Mouse (Mus musculus) 416B (cell line): ENCODE data around the gene Mob4.
A peak's percentile ranks its signal among the peaks of the same experiment; 100 is the strongest.
"Not testable (repeated sequence)": the region's sequence is repeated elsewhere in the genome, so short reads cannot be mapped to it uniquely, and the experiment has no call there.

Experiments
- DNase-seq: peaks from one replicate; pipeline ENCODE4 v3.0.0; 2011; ENCODE audit warnings: low read depth

Gene Mob4

DNA sequence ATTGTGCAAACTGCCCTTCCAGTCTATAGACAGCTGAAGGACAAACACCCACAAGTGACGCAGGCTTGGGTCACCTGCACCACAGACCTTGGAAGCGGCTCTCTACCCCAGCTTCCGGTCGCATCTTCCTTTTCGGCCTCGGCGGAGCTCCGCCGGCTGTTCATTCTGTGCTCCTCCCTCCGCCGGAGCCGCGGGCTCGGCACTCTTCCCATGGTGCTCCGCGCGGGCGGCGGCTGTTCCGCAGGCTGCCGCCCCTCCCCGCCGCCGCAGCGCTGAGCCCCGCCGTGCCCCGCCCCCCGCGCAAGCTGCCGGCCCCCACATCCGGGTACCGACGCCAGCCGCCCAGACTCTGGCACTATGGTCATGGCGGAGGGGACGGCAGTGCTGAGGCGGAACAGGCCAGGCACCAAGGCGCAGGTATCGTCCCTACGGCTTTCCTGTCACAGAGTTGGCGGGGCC lies at the start of gene Mob4:
Mob4 (plus strand) TSS at position 289 of the 459 bp plus-strand sequence.
- peak; percentile 93 for DNase-seq

DNA sequence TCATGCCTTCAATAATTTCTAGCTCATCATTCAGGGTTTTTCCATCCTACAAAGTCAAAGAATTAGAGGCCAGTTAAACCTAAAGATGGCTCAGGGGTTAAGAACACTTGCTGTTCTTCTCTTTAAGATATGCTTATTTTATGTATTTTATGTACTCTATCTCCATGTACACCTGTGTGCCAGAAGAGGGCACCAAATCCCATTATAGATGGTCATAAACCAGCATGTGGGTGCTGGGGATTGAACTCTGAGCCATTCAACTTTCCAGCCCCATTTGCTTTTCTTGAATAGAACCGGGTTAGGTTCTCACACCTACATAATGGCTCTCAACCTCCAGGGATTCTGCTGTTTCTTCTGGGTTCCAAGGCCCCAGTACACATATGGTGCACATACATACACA lies 48.9 kb upstream of the Mob4 start:
- DNase-seq: peak; percentile 66

DNA sequence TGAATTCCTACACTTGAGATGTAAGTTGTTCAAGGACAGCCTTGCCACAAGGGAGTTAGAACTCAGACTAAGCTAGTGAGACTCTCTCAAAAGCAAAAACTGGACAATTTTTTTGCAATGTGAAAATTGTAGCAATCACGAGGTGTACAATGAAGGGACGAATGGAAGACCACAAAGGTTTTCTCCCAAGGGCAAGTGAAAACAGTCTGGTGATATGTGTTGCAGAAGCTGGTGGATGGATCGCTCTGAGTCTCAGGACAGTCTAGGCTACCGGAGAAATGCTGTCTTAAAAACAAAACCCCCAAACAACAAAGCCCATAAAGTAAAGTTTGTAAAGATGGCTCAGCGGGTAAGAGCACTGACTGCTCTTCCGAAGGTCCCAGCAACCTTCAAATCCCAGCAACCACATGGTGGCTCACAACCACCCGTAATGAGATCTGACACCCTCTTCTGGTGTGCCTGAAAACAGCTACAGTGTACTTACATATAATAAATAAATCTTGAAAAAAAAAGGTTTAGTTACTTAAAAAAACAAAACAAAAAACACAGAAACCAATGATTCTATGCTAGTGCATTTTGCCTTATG lies 45.2 kb upstream of the Mob4 start:
- DNase-seq: peak; percentile 27

DNA sequence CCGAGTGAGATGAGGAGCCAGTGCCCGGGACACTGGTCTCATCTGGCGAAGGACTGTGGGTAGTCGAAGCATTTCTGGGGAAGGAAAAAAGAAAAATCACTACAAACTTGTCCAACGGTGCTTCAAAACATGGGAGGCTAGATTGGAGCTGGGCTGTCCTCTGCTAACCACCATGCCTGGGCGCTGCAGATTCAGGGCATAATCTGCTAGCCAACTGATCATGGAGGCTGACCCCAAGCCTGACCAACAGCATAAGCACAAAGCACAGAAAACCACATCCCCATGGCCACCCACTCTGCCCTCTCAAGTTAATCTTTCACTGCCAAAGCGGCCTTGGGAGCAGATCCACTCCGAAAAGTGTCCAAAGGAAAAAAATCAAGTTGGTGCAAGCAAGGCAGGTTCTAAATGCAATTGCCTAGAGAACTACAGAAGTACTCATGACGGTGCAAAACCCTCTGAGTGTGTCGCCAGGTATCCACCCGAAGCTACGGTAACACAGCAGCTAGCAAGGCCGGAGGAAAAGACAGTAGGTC lies 44.1 kb upstream of the Mob4 start:
- DNase-seq: peak; percentile 64

DNA sequence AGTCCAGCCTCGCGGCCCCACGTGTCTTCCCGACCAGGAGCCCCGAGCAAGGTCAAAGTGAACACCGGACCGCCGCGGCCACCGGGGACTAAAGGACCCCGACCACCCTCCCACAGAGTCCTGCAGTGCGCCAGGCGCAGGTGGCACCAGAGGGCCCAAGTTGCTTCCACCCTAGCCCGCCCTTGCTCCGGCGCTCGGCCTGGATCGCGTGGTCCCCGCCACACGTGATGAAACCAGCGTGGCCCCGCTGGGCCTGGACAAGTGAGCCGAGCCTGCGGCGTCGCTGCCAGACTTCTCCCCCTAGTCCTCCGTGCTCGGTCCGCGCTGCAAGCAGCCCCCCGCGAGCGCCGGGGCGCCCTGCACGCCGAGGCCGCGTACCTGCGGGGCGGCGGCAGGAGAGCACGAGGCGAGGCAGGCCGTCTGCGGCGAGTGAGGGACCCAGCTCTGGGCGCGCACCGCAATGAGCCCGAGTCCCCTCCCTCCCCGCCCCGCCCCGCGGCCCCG lies 43.6 kb upstream of the Mob4 start:
- peak; percentile 65 for DNase-seq

DNA sequence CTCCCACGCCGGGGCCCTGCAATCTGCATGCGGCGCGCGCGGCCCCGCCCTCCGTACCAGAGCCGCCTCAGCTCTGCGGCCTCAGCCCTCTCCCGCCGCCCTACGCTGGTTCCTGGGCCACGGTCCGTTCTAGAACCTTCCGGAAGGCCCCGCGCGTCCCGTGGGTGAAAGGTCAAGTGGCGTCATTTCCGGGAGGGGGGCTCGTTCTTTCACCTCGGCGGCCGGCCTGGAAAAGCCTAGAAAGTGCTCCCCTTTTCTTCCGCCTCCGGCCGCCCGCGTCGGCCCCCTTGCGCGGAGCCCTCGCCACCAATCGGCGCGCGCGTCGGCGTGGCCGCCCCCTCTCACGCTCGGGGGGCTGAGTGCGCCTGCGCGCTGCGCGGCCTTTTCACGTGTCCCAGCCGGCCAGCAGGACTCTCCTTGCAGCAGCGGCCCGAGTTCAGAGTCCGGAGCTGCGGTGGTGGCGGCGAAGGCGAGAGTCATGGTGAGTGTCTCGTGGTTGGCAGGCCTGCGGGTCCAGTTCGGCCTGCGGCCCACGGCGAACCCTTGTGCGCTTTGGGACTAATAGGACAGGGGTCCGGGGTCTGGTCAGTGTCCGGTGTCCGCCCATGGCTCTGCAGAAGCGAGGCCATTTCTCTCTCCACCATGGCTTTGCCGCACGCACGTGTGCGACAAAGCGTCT lies 43.0 kb upstream of the Mob4 start, which contains the start of the genes Hspe1 and Hspd1:
Hspe1 (plus strand) TSS at position 201 of the 679 bp plus-strand sequence.
Hspd1 (minus strand) TSS at position 312 of the 679 bp plus-strand sequence.
- DNase-seq: peak; percentile 98

- no peak for DNase-seq
Measured at GRCm38 (mm10) chr1:55088611-55089497, 42.2 kb upstream of the Mob4 start.

DNA sequence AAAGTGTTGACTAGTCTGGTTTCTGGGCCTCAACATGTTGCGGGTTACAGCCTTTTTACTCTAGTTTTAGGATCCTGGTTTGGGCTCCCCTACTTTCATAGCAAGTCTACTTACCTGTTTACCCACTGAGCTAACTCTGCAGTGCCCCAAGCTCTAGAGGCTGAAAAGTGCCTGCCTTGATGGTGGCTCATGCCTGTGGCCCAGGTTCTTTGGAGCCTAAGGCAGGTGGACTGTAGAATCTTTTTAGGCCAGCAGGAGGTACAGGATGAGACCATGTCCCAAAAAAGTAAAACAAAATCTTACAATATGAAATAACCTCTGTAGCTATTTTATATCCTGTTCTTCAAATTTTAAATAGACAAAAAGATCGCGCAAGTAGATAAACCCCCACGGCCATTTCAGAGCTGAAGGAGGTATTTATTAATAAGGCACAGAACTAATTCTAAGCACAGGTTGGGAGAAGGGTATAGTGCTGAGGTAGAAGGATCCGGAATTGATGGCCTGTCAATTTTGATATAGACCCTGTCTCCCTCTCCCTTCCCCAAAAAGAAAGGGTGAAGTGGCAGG lies 41.5 kb upstream of the Mob4 start:
- DNase-seq: no peak

GRCm38 (mm10) chr1:55092056-55092455 lies 39.0 kb upstream of the Mob4 start:
- DNase-seq: no peak

DNA sequence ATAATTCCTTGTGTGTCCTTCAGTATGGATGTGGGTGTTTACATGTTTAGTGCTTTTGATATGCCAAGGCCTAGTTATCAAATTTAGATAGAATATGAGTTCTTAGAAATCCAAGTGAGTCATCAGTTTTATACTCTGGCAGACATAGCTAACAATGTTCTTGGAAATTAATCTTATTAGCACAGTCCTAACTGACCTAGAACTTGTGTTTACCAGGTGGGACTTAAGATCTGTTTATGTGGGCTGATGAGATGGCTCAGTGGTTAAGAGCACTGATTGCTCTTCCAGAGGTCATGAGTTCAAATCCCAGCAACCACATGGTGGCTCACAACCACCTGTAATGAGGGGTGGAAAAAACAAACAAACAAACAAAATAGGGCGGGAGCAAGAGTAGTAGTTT lies 38.6 kb upstream of the Mob4 start:
- DNase-seq: no peak

- no peak for DNase-seq
Measured at GRCm38 (mm10) chr1:55106919-55107585, 24.0 kb upstream of the Mob4 start.

DNA sequence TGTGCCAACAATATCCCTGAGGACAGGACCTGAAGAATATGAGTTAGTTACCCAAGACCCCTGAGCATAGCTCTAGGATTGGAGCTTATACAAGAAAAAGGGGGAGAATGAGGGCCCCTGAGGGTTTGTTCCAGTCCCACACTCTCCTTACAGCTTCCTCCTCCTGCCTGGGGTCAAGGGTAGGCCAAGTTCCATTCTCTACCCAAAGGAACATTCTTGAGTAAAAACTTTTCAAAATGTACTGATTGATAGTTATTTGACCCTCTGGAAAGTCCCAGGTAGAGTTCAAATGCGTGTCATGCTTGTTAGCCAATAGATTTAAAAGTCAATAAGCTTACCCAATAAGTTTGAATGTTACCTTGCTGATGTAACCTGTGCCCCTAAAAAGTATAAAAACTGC lies 23.4 kb upstream of the Mob4 start:
- no peak for DNase-seq

DNA sequence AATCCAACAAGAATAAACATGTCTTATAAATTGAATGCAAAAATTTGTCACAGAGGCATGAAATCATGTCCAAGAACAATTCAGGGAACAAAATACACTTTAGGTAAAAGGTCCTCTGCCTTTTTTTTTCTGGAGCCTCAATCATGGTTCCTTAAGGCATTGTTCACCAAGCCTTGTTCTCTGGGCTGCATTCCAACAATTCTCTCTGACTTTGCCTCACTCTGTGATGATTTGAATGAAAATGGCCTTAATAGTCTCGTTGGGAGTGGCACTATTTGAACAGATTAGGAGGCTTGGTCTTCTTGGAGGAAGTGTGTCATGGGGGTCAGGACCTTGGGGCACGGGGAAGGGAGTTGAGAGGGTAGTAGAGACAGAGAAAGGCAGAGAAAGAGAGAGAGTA lies 22.6 kb upstream of the Mob4 start:
- no peak for DNase-seq

- no peak for DNase-seq
Measured at GRCm38 (mm10) chr1:55109066-55109766, 21.8 kb upstream of the Mob4 start.

GRCm38 (mm10) chr1:55123046-55123445 lies 8.0 kb upstream of the Mob4 start:
- no peak for DNase-seq

GRCm38 (mm10) chr1:55123561-55123960 lies 7.5 kb upstream of the Mob4 start:
- DNase-seq: no peak

- DNase-seq: not testable (repeated sequence)
Measured at GRCm38 (mm10) chr1:55124136-55124535, 6.9 kb upstream of the Mob4 start.

DNA sequence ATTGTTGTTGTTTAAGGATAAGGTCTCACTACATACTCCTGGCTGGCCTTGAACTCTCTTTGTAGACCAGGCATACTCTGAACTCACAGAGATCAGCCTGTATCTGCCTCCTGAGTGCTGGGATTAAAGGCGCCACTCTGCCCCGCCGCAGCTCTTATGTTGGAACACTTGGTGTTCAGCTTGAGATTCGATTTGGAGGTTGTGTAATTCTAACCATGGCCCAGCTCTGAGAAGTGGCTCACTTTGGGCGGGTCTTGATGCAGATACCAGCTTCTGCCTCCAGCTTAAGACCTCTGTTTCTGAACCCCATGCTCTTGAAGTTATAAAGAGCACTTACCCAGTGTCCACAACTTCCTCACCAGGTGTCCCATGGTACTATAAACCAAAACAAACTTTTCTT lies 1.3 kb upstream of the Mob4 start:
- DNase-seq: peak; percentile 30

DNA sequence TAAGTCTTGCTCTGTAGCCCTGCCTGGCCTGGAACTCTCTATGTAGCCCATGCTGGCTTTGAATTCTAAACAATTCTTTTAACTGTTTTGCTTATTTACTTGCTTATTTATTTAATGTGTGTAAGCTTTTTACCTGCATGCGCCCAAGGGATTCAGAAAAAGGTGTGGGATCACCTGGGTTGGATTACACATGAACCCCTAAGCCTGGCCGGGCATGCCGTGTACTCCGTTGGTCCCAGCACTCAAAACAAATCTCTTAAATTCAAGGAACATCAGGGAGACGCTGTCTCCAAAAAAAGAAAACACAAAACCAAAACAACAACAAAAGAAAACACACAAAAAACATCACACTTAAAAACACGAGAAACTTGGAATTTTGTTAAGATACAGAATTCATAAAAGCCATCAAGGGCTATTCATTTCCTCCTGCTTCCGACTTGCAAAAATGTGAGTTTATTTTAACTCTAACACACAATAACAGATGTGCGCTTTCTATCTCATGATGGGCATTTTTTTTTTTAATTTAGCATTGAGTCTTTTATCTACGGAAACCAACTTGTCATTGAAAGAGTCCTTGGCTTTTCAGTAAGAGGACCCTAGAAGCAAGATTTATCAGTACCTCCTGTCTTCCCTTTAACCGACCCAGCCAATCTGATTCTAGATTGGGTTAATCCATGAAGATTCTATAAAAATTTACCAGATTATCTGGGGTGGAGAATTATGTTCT lies 678 bp upstream of the Mob4 start:
- no peak for DNase-seq

DNA sequence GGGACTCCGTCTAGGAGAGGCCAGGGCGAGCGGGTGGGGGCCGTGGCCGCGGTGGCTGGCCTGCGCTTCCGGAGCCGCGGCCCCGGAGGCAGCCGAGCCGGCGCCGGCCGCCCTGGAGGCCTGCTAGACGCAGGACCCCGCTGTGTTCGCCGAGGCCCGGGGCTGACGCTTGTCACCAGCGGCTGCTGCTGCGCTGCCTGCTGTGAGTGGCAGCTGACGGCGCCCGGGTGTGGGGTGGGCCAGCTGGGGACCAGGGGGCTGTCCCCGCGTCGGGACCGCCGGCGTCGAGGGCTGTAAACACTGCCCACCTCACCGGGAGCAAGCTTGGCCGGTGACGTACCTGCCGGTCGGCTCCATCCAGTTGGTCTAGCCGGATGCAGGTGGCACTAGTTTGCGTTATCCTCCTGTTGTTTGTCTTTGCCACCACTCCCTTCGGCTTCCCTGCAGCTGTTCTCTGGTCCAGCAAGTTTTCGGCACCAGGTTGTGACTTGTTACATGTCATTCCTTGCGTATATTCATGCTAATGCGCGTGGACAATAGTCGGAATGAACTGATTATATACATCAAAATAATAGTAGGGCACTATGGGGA lies 488 bp downstream of the Mob4 start:
- peak; percentile 54 for DNase-seq
